Mouse (Mus musculus): ENCODE results near the gene Rnf11. TPM values are rescaled to one million over a fixed set of nuclear protein-coding genes. Genes with fewer than 3 reads are reported as not detected.

Rnf11 gene
- polyA plus RNA-seq, 1 experiment from 2014 or later: 68.5 TPM

DNA sequence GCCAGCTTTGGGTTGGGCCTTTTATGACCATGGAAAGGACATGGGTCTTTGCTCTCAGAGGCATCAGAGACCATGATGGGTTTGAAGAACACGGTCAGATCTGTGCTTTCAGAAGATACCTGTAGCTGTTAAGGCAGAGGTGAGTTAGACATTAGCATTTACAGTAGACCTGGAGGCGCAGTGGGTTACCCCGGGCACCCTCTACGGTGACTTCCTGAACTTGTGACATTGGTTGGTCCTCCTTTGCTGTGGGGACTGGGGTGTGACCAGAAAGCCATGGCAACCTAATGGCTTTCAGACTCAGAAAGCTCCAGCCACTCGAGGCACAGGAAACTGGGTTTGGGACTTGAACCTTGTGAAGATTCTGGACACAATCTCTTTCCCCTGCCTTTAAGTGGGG, 72.3 kb downstream of the Rnf11 start:
- H3K27me3 ChIP-seq (ENCODE audit: control insufficient read depth, insufficient read depth, low read depth, low read length): no peaks in the 10 kb centered on the region
- no peak overlapping the region for H3K4me2 ChIP-seq (ENCODE audit: low read length)
- H3K9ac ChIP-seq (ENCODE audit: low read depth, low read length): no peak overlapping the region
- no peaks in the 10 kb centered on the region for H3K36me3 ChIP-seq (ENCODE audit: control insufficient read depth, insufficient read depth, low read length)
- WGBS: 93% methylated on average over 5 of the region's 5 CpGs
- no peak overlapping the region for H3K4me3 ChIP-seq (ENCODE audit: low read depth, low read length)
- H3K4me1 ChIP-seq (ENCODE audit: control insufficient read depth, insufficient read depth, low read length): no peaks in the 10 kb centered on the region; the same call in 1 of the 2 replicates
- no peak overlapping the region for H3K27ac ChIP-seq (ENCODE audit: low read length)
- no peak for ATAC-seq
- no peaks in the 10 kb centered on the region for H3K9me3 ChIP-seq (replicated peaks; ENCODE audit: control insufficient read depth, low read length, poor library complexity, severe bottlenecking)

DNA sequence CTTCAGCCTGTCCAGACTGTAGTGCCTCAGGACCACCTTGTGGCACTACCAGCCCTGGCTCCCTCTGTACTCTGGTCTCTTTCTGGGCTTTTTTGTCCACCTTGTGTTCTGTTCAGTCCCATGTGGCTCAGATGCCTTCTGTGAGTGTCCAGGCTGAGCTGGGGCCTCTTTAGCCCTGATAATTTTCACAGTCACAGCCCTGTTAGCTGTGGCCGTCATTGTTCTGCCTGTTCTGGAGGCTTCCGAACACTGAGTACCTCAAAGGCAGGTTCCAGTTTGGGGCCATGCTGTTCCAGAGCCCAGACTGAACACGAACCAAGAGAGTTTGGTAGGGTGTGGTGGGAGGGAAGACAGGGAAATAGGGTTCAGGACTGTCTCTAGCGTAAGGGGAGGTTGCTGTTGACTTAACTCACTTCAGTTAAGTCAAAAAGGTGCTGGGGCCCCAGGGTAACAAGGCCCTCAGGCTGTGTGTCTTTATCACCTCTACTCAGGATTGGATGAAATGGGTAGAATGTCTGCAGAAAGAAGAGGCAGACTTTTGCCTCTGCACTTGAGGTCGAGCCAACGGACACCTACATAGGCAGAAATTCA, 73.1 kb downstream of the Rnf11 start:
- H3K36me3 ChIP-seq (ENCODE audit: control insufficient read depth, insufficient read depth, low read length): no peaks in the 10 kb centered on the region
- H3K27me3 ChIP-seq (ENCODE audit: control insufficient read depth, insufficient read depth, low read depth, low read length): no peaks in the 10 kb centered on the region
- no peak overlapping the region for H3K4me3 ChIP-seq (ENCODE audit: low read depth, low read length)
- no peak overlapping the region for H3K27ac ChIP-seq (ENCODE audit: low read length)
- 83% methylated on average over 6 of the region's 6 CpGs for WGBS
- H3K9ac ChIP-seq (ENCODE audit: low read depth, low read length): no peak overlapping the region
- no peak for ATAC-seq
- H3K4me2 ChIP-seq (ENCODE audit: low read length): no peak overlapping the region
- no peaks in the 10 kb centered on the region for H3K9me3 ChIP-seq (replicated peaks; ENCODE audit: control insufficient read depth, low read length, poor library complexity, severe bottlenecking)
- no peaks in the 10 kb centered on the region; the same call in 1 of the 2 replicates for H3K4me1 ChIP-seq (ENCODE audit: control insufficient read depth, insufficient read depth, low read length)

GRCm38 (mm10) chr4:109410681-109411376, 73.7 kb downstream of the Rnf11 start:
- H3K4me2 ChIP-seq (ENCODE audit: low read length): no peak overlapping the region
- H3K9me3 ChIP-seq (replicated peaks; ENCODE audit: control insufficient read depth, low read length, poor library complexity, severe bottlenecking): no peaks in the 10 kb centered on the region
- no peaks in the 10 kb centered on the region for H3K36me3 ChIP-seq (ENCODE audit: control insufficient read depth, insufficient read depth, low read length)
- H3K27ac ChIP-seq (ENCODE audit: low read length): no peak overlapping the region
- no peak overlapping the region for H3K9ac ChIP-seq (ENCODE audit: low read depth, low read length)
- no peak for ATAC-seq
- 72% methylated on average over 9 of the region's 9 CpGs for WGBS
- no peak overlapping the region for H3K4me3 ChIP-seq (ENCODE audit: low read depth, low read length)
- H3K4me1 ChIP-seq (ENCODE audit: control insufficient read depth, insufficient read depth, low read length): peaks cover 6% of the 10 kb centered on the region; the same call in 1 of the 2 replicates
- no peaks in the 10 kb centered on the region for H3K27me3 ChIP-seq (ENCODE audit: control insufficient read depth, insufficient read depth, low read depth, low read length)

- Histone ChIP-seq H3K27me3 (ENCODE audit: control insufficient read depth, insufficient read depth, low read depth, low read length) (no peaks in the 10 kb centered on the region), H3K36me3 (ENCODE audit: control insufficient read depth, insufficient read depth, low read length) (no peaks in the 10 kb centered on the region), H3K4me1 (ENCODE audit: control insufficient read depth, insufficient read depth, low read length) (peaks cover 8% of the 10 kb centered on the region; the same call in 1 of the 2 replicates), H3K9me3 (replicated peaks; ENCODE audit: control insufficient read depth, low read length, poor library complexity, severe bottlenecking) (no peaks in the 10 kb centered on the region), H3K4me3 (ENCODE audit: low read depth, low read length) (no peak overlapping the region), H3K4me2 (ENCODE audit: low read length) (peak overlapping the region; percentile 94), H3K9ac (ENCODE audit: low read depth, low read length) (no peak overlapping the region), H3K27ac (ENCODE audit: low read length) (no peak overlapping the region)
- no peak for ATAC-seq
- 86% methylated on average over 9 of the region's 9 CpGs for WGBS
Measured at GRCm38 (mm10) chr4:109407701-109408485, 76.6 kb downstream of the Rnf11 start.

DNA sequence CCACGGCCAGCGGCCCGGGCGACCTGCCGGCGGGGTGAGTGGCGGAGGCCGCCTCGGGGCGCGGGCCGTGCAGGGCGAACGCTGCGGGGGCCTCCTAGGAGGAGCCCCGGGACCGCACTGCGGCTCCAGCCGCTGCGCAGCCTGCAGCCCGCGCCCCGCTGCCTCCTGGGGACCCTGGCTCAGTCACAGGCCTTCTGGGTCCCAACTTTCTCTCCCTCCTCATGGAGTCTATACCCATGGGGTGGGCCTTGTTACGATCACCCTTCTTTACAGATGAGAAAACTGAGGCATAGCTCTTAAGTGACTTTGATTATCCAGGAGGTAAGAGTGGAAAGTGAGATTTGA, 77.4 kb downstream of the Rnf11 start:
- WGBS: 4% methylated on average over 14 of the region's 24 CpGs
- peak overlapping the region; percentile 85 for H3K9ac ChIP-seq (ENCODE audit: low read depth, low read length)
- no peak overlapping the region for H3K27ac ChIP-seq (ENCODE audit: low read length)
- ATAC-seq: peak; percentile 44
- no peaks in the 10 kb centered on the region for H3K36me3 ChIP-seq (ENCODE audit: control insufficient read depth, insufficient read depth, low read length)
- H3K4me3 ChIP-seq (ENCODE audit: low read depth, low read length): peak overlapping the region; percentile 73
- peaks cover 8% of the 10 kb centered on the region; the same call in 1 of the 2 replicates for H3K4me1 ChIP-seq (ENCODE audit: control insufficient read depth, insufficient read depth, low read length)
- H3K9me3 ChIP-seq (replicated peaks; ENCODE audit: control insufficient read depth, low read length, poor library complexity, severe bottlenecking): no peaks in the 10 kb centered on the region
- H3K4me2 ChIP-seq (ENCODE audit: low read length): peak overlapping the region; percentile 94
- no peaks in the 10 kb centered on the region for H3K27me3 ChIP-seq (ENCODE audit: control insufficient read depth, insufficient read depth, low read depth, low read length)

DNA sequence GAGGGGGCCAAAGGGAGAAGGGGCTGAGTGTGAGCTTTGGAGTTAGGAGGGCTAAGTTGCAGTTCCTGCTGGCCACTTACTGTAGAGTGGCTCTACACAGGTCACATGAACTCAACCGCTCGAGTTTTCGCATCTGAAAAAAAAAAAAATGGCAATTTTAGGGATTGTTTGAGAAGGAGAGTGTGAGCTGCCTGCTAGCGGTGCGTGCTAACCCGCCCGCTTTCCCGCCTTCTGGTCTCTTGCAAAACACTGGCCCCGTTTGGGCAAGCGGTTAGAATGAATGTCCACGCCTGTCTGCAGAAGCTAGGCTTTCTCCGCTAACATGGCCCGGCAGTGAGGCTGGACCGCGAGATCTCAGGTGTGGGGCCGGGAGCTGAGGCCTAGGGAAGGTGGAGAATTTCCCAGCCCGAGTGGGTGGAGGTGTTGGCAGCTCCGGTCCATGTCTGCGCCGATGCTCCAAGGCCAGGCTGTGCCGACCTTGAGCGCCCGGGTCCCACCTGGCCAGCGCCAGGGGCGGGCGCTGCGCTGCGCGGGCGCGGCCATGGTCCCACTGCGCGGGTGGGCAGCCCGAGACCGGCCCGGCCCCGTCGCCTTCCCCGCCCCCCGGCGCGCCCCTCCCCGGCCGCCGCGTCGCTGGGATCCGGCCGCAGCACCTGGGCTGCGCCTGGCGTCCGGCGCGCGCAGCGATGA, 77.9 kb downstream of the Rnf11 start, which contains the start of gene Ttc39a:
Ttc39a (plus strand) TSS at position 138 of the 690 bp plus-strand sequence.
- Histone ChIP-seq H3K4me3 (ENCODE audit: low read depth, low read length) (peak within 1 kb of the TSS; percentile 73), H3K4me1 (ENCODE audit: control insufficient read depth, insufficient read depth, low read length) (peaks cover 8% of the 10 kb centered on the region; the same call in 1 of the 2 replicates), H3K4me2 (ENCODE audit: low read length) (peak within 1 kb of the TSS; percentile 94), H3K36me3 (ENCODE audit: control insufficient read depth, insufficient read depth, low read length) (no peaks in the 10 kb centered on the region), H3K9me3 (replicated peaks; ENCODE audit: control insufficient read depth, low read length, poor library complexity, severe bottlenecking) (no peaks in the 10 kb centered on the region), H3K27ac (ENCODE audit: low read length) (0 out of 2 replicates have a peak within 1 kb of the TSS, but pooled peaks have one; percentile 41), H3K9ac (ENCODE audit: low read depth, low read length) (peak within 1 kb of the TSS; percentile 85), H3K27me3 (ENCODE audit: control insufficient read depth, insufficient read depth, low read depth, low read length) (no peaks in the 10 kb centered on the region)
- ATAC-seq: peak; percentile 79
- under 1% methylated on average over 47 of the region's 56 CpGs for WGBS

GRCm38 (mm10) chr4:109406054-109406485, 78.5 kb downstream of the Rnf11 start:
- H3K9me3 ChIP-seq (replicated peaks; ENCODE audit: control insufficient read depth, low read length, poor library complexity, severe bottlenecking): no peaks in the 10 kb centered on the region
- no peaks in the 10 kb centered on the region for H3K27me3 ChIP-seq (ENCODE audit: control insufficient read depth, insufficient read depth, low read depth, low read length)
- peaks cover 8% of the 10 kb centered on the region; the same call in 1 of the 2 replicates for H3K4me1 ChIP-seq (ENCODE audit: control insufficient read depth, insufficient read depth, low read length)
- no peak overlapping the region for H3K27ac ChIP-seq (ENCODE audit: low read length)
- H3K36me3 ChIP-seq (ENCODE audit: control insufficient read depth, insufficient read depth, low read length): no peaks in the 10 kb centered on the region
- H3K4me3 ChIP-seq (ENCODE audit: low read depth, low read length): peak overlapping the region; percentile 73
- H3K4me2 ChIP-seq (ENCODE audit: low read length): peak overlapping the region; percentile 94
- WGBS: 10% methylated on average over 3 of the region's 3 CpGs
- peak overlapping the region; percentile 85; the same call in 1 of the 2 replicates for H3K9ac ChIP-seq (ENCODE audit: low read depth, low read length)
- ATAC-seq: peak; percentile 61

- Histone ChIP-seq H3K36me3 (ENCODE audit: control insufficient read depth, insufficient read depth, low read length) (no peaks in the 10 kb centered on the region), H3K9ac (ENCODE audit: low read depth, low read length) (no peak overlapping the region), H3K27me3 (ENCODE audit: control insufficient read depth, insufficient read depth, low read depth, low read length) (no peaks in the 10 kb centered on the region), H3K4me2 (ENCODE audit: low read length) (no peak overlapping the region; the same call in 1 of the 2 replicates), H3K4me3 (ENCODE audit: low read depth, low read length) (no peak overlapping the region), H3K9me3 (replicated peaks; ENCODE audit: control insufficient read depth, low read length, poor library complexity, severe bottlenecking) (no peaks in the 10 kb centered on the region), H3K4me1 (ENCODE audit: control insufficient read depth, insufficient read depth, low read length) (peaks cover 8% of the 10 kb centered on the region; the same call in 1 of the 2 replicates), H3K27ac (ENCODE audit: low read length) (no peak overlapping the region)
- ATAC-seq: 0 out of 2 replicates have a peak, but pooled peaks have one; percentile 13
- WGBS: 44% methylated on average over 8 of the region's 8 CpGs
Measured at GRCm38 (mm10) chr4:109405415-109405814, 79.1 kb downstream of the Rnf11 start.

All from midbrain, embryonic 16.5 days (tissue).